Mouse (Mus musculus) midbrain, embryonic 11.5 days (tissue): ENCODE measurements at regions not wholly inside any gene's neighbourhood (a gene's known extent, or its start where the extent isn't known, plus 50 kb on each side); places are given as distances from the start of the nearest gene placed in this dataset.

Experiments used
- ATAC-seq: fragments of 200-750 bp; cut with Nextera tagmentation; 2 replicates; pipeline ENCODE4 v1.8.0; 2017; ENCODE audit warnings: moderate TSS enrichment, moderate library complexity; ENCODE audit not compliant: low FRiP score
- DNase-seq: peaks from one replicate; pipeline ENCODE4 v3.0.0; 2015; ENCODE audit warnings: low spot score; ENCODE audit errors: missing footprints
- H3K27ac ChIP-seq: fragments of 300-500 bp; sonication (generic); 2 replicates; pipeline ENCODE4 v1.5.1; 2014; ENCODE audit warnings: low read depth, low read length
- H3K27me3 ChIP-seq: fragments of 300-500 bp; sonication (generic); 2 replicates; pipeline ENCODE4 v1.6.1; 2014; ENCODE audit warnings: mild to moderate bottlenecking, low read length, moderate library complexity, mixed read lengths; ENCODE audit not compliant: control insufficient read depth, insufficient read depth
- H3K36me3 ChIP-seq: fragments of 300-500 bp; sonication (generic); 2 replicates; pipeline ENCODE4 v1.6.1; 2014; ENCODE audit warnings: mild to moderate bottlenecking, low read length, moderate library complexity, mixed read lengths; ENCODE audit not compliant: control insufficient read depth, insufficient read depth
- H3K4me1 ChIP-seq: fragments of 300-500 bp; sonication (generic); 2 replicates; pipeline ENCODE4 v1.6.1; 2014; ENCODE audit warnings: low read length; ENCODE audit not compliant: control insufficient read depth, insufficient read depth
- H3K4me2 ChIP-seq: fragments of 300-500 bp; sonication (generic); 2 replicates; pipeline ENCODE4 v1.6.1; 2014; ENCODE audit warnings: mild to moderate bottlenecking, moderate library complexity
- H3K4me3 ChIP-seq: fragments of 300-500 bp; sonication (generic); 2 replicates; pipeline ENCODE4 v1.5.1; 2014; ENCODE audit warnings: low read depth, low read length
- H3K9ac ChIP-seq: fragments of 300-500 bp; sonication (generic); 2 replicates; pipeline ENCODE4 v1.6.1; 2014; ENCODE audit warnings: low read length
- H3K9me3 ChIP-seq: fragments of 300-500 bp; sonication (generic); 2 replicates; pipeline ENCODE4 v1.6.1; 2016; ENCODE audit warnings: low read length; ENCODE audit not compliant: control insufficient read depth
- WGBS: fragments of 180-500 bp; shearing (Covaris S2); extraction: QIAGEN DNeasy Blood & Tissue Kit; methylation state at CpG from one replicate; pipeline ENCODE4 v1.1.7; 2014; 5-methylcytosine and 5-hydroxymethylcytosine counted together

- H3K27me3 ChIP-seq, result no peaks in the 10 kb centered on the region
Measured at GRCm38 (mm10) chr10:37079535-37079934, 59.2 kb downstream of the Marcks start.

GRCm38 (mm10) chr10:37078439-37078838 is 60.3 kb downstream of the Marcks start:
- Histone ChIP-seq H3K4me2 (no peak overlapping the region), H3K27me3 (no peaks in the 10 kb centered on the region), H3K9ac (0 out of 2 replicates have a peak overlapping the region, but pooled peaks have one; percentile 10), H3K36me3 (no peaks in the 10 kb centered on the region), H3K9me3 (no peaks in the 10 kb centered on the region), H3K4me1 (peaks cover 9% of the 10 kb centered on the region), H3K4me3 (no peak overlapping the region), H3K27ac (peak overlapping the region; percentile 45; the same call in 1 of the 2 replicates)
- 20% methylated on average over 5 of the region's 5 CpGs for WGBS
- peak; percentile 90 for DNase-seq
- peak; percentile 83 for ATAC-seq

More at GRCm38 (mm10) chr10:37079535-37079934, 59.2 kb downstream of the Marcks start:
- ATAC-seq (no peak), DNase-seq (no peak)
- no peaks in the 10 kb centered on the region for H3K36me3 ChIP-seq
- H3K9ac ChIP-seq, result no peak overlapping the region
- H3K4me1 ChIP-seq, result peaks cover 9% of the 10 kb centered on the region
- no peak overlapping the region for H3K27ac ChIP-seq
- no peak overlapping the region for H3K4me3 ChIP-seq
- WGBS, result 92% methylated on average over 6 of the region's 6 CpGs
- no peak overlapping the region for H3K4me2 ChIP-seq
- H3K9me3 ChIP-seq, result no peaks in the 10 kb centered on the region

GRCm38 (mm10) chr10:37077741-37078140 is 61.0 kb downstream of the Marcks start:
- ATAC-seq (0 out of 2 replicates have a peak, but pooled peaks have one; percentile 33), DNase-seq (no peak)
- H3K9me3 ChIP-seq, result no peaks in the 10 kb centered on the region
- no peak overlapping the region for H3K9ac ChIP-seq
- no peak overlapping the region; the same call in 1 of the 2 replicates for H3K27ac ChIP-seq
- no peak overlapping the region for H3K4me3 ChIP-seq
- 78% methylated on average over 2 of the region's 2 CpGs for WGBS
- H3K4me2 ChIP-seq, result no peak overlapping the region
- no peaks in the 10 kb centered on the region for H3K27me3 ChIP-seq
- no peaks in the 10 kb centered on the region for H3K36me3 ChIP-seq
- peaks cover 9% of the 10 kb centered on the region for H3K4me1 ChIP-seq

- WGBS, result 15% methylated on average over 5 of the region's 5 CpGs
- Histone ChIP-seq H3K9ac (no peak overlapping the region), H3K36me3 (no peaks in the 10 kb centered on the region), H3K4me1 (no peaks in the 10 kb centered on the region; the same call in 1 of the 2 replicates), H3K4me2 (no peak overlapping the region), H3K9me3 (no peaks in the 10 kb centered on the region), H3K27ac (no peak overlapping the region), H3K4me3 (no peak overlapping the region), H3K27me3 (no peaks in the 10 kb centered on the region)
- DNase-seq (peak; percentile 92), ATAC-seq (peak; percentile 80)
Measured at GRCm38 (mm10) chr10:37072834-37073233, 65.9 kb downstream of the Marcks start.

GRCm38 (mm10) chr10:37072061-37072460 is 66.7 kb downstream of the Marcks start:
- DNase-seq (peak; percentile 72), ATAC-seq (0 out of 2 replicates have a peak, but pooled peaks have one; percentile 17)
- Histone ChIP-seq H3K36me3 (no peaks in the 10 kb centered on the region), H3K4me3 (no peak overlapping the region), H3K27me3 (no peaks in the 10 kb centered on the region), H3K27ac (no peak overlapping the region), H3K9ac (no peak overlapping the region), H3K9me3 (no peaks in the 10 kb centered on the region), H3K4me2 (no peak overlapping the region), H3K4me1 (no peaks in the 10 kb centered on the region; the same call in 1 of the 2 replicates)
- 94% methylated on average over 5 of the region's 5 CpGs for WGBS

- Histone ChIP-seq H3K36me3 (no peaks in the 10 kb centered on the region), H3K4me3 (no peak overlapping the region), H3K27ac (no peak overlapping the region), H3K4me1 (no peaks in the 10 kb centered on the region; the same call in 1 of the 2 replicates), H3K9ac (no peak overlapping the region), H3K4me2 (no peak overlapping the region), H3K9me3 (no peaks in the 10 kb centered on the region), H3K27me3 (no peaks in the 10 kb centered on the region)
- ATAC-seq (no peak), DNase-seq (peak; percentile 60)
- WGBS, result 90% methylated on average over 2 of the region's 2 CpGs
Measured at GRCm38 (mm10) chr10:37071420-37071819, 67.3 kb downstream of the Marcks start.
